Mouse (Mus musculus) testis, adult 10 weeks (tissue): ENCODE data around the gene Mapk11. TPM values are rescaled to one million over a fixed set of nuclear protein-coding genes. Genes with fewer than 3 reads are reported as not detected.

ENCODE experiments used
- polyA plus RNA-seq: library from polyadenylated mRNA; stranded (reverse); fragments of 350-450 nt; fragmentation: Illumina TruSeq; extraction: RNeasy Lipid Tissue Mini Kit (QIAGEN cat#74804); gene quantifications from one replicate; pipeline ENCODE4 v1.2.3, GENCODE M21; 2014; ENCODE audit warnings: low read depth, low replicate concordance

The Mapk11 gene
- polyA plus RNA-seq: 0.31 TPM

GRCm38 (mm10) chr15:89149271-89150040 lies at the start of gene Mapk11:
Gene Mapk11, minus strand, starts transcription at chr15:89149628.

GRCm38 (mm10) chr15:89196313-89196706 lies 46.9 kb upstream of the Mapk11 start, which contains the start of gene Dennd6b:
Gene Dennd6b, minus strand, starts transcription at chr15:89196496.

GRCm38 (mm10) chr15:89180571-89181229 lies 31.3 kb upstream of the Mapk11 start, which contains the start of gene Plxnb2:
Gene Plxnb2, minus strand, starts transcription at chr15:89180788.

GRCm38 (mm10) chr15:89140659-89141252 lies 8.7 kb downstream of the Mapk11 start, which contains the start of gene Mapk12:
Gene Mapk12, minus strand, starts transcription at chr15:89140703.

GRCm38 (mm10) chr15:89128382-89129350 lies 20.8 kb downstream of the Mapk11 start, which contains the start of gene Hdac10:
Gene Hdac10, minus strand, starts transcription at chr15:89128700.

GRCm38 (mm10) chr15:89122649-89123366 lies 26.6 kb downstream of the Mapk11 start, which contains the start of gene Tubgcp6:
Gene Tubgcp6, minus strand, starts transcription at chr15:89123112.

Other genes with a start within 250 kb of the Mapk11 start
- 91.5 TPM for gene Ttll8, start 195.2 kb downstream of the Mapk11 start, polyA plus RNA-seq
- 14.4 TPM for gene Mlc1, start 170.6 kb downstream of the Mapk11 start, polyA plus RNA-seq
- gene Mov10l1, start 166.7 kb downstream of the Mapk11 start, polyA plus RNA-seq: 50.2 TPM
- gene Panx2, start 89.9 kb downstream of the Mapk11 start, polyA plus RNA-seq: not detected
- gene Trabd, start 74.5 kb downstream of the Mapk11 start, polyA plus RNA-seq: 0.84 TPM
- gene Selenoo, start 60.5 kb downstream of the Mapk11 start, polyA plus RNA-seq: 1.8 TPM
- gene Tubgcp6, start 26.5 kb downstream of the Mapk11 start, polyA plus RNA-seq: 1.2 TPM
- not detected for gene Hdac10, start 20.9 kb downstream of the Mapk11 start, polyA plus RNA-seq
- 0.18 TPM for gene Mapk12, start 8.9 kb downstream of the Mapk11 start, polyA plus RNA-seq
- 4.6 TPM for gene Plxnb2, start 31.2 kb upstream of the Mapk11 start, polyA plus RNA-seq
- gene Dennd6b, start 46.9 kb upstream of the Mapk11 start, polyA plus RNA-seq: 1.0 TPM
- gene Ppp6r2, start 61.9 kb upstream of the Mapk11 start, polyA plus RNA-seq: 16.1 TPM
- gene Sbf1, start 165.7 kb upstream of the Mapk11 start, polyA plus RNA-seq: 5.4 TPM
- gene Adm2, start 173.1 kb upstream of the Mapk11 start, polyA plus RNA-seq: not detected
- gene Miox, start 184.8 kb upstream of the Mapk11 start, polyA plus RNA-seq: 0.21 TPM
- 1.1 TPM for gene Lmf2, start 206.0 kb upstream of the Mapk11 start, polyA plus RNA-seq
- 9.2 TPM for gene Ncaph2, start 206.1 kb upstream of the Mapk11 start, polyA plus RNA-seq
- gene Sco2, start 224.2 kb upstream of the Mapk11 start, polyA plus RNA-seq: 0.62 TPM
- gene Tymp, start 227.4 kb upstream of the Mapk11 start, polyA plus RNA-seq: not detected
- not detected for gene Odf3b, start 229.7 kb upstream of the Mapk11 start, polyA plus RNA-seq
- gene Klhdc7b, start 235.3 kb upstream of the Mapk11 start, polyA plus RNA-seq: not detected